Mouse (Mus musculus): ENCODE measurements around the gene Cela1.

- TF ChIP-seq CTCF (IDR thresholded peaks at IDR 0.05; ENCODE audit: low read depth, low read length) (no peak), POLR2AphosphoS5 (IDR thresholded peaks at IDR 0.05; ENCODE audit: insufficient replicate concordance, low read depth, low read length) (no peak), TAL1 (conservative IDR thresholded peaks at IDR 0.05; ENCODE audit: low read depth, low read length) (no peak), GATA1 (IDR thresholded peaks at IDR 0.05; ENCODE audit: borderline replicate concordance, low read length) (no peak)
These were observed 7.3 kb downstream of the Cela1 start for GRCm38 (mm10) chr15:100680381-100680780.
